Mouse (Mus musculus) kidney, postnatal 36 days (tissue): ENCODE measurements at regions not wholly inside any gene's neighbourhood (a gene's known extent, or its start where the extent isn't known, plus 50 kb on each side); places are given as distances from the start of the nearest gene placed in this dataset.

ENCODE experiments used
- DNase-seq, 2 experiments: peaks; one replicate each; pipeline ENCODE4 v3.0.0; 2021 to 2022; ENCODE audit warnings: mixed read lengths in 2 of 2

GRCm38 (mm10) chr3:99738093-99738803 is 147.0 kb upstream of the Spag17 start:
- DNase-seq, result no peak

- DNase-seq, result no peak
Measured at GRCm38 (mm10) chr3:99739654-99740053, 145.6 kb upstream of the Spag17 start.

GRCm38 (mm10) chr3:99741249-99742222 is 143.7 kb upstream of the Spag17 start:
- DNase-seq, result peak; percentile 3 to 13

GRCm38 (mm10) chr3:99749725-99750124 is 135.5 kb upstream of the Spag17 start:
- DNase-seq, result no peak

- no peak for DNase-seq
Measured at GRCm38 (mm10) chr3:99778526-99778925, 106.7 kb upstream of the Spag17 start.

GRCm38 (mm10) chr3:99785955-99786529 is 99.2 kb upstream of the Spag17 start:
- DNase-seq, result no peak

- DNase-seq, result peak; percentile 55 to 72
Measured at GRCm38 (mm10) chr3:99791316-99791715, 93.9 kb upstream of the Spag17 start.

GRCm38 (mm10) chr3:99793622-99794021 is 91.6 kb upstream of the Spag17 start:
- DNase-seq, result no peak

GRCm38 (mm10) chr3:99795835-99796234 is 89.4 kb upstream of the Spag17 start:
- DNase-seq, result no peak

- peak; percentile 31 to 42 for DNase-seq
Measured at GRCm38 (mm10) chr3:99797791-99798190, 87.4 kb upstream of the Spag17 start.

GRCm38 (mm10) chr3:99810532-99810931 is 74.7 kb upstream of the Spag17 start:
- no peak for DNase-seq

GRCm38 (mm10) chr3:99811276-99811675 is 73.9 kb upstream of the Spag17 start:
- peak in 1 of 2 experiments; percentile 10 for DNase-seq

- no peak for DNase-seq
Measured at GRCm38 (mm10) chr3:99812836-99813235, 72.4 kb upstream of the Spag17 start.

- no peak for DNase-seq
Measured at GRCm38 (mm10) chr3:99815115-99815514, 70.1 kb upstream of the Spag17 start.

- peak in 1 of 2 experiments; percentile 6 for DNase-seq
Measured at GRCm38 (mm10) chr3:99817965-99818364, 67.2 kb upstream of the Spag17 start.

- no peak for DNase-seq
Measured at GRCm38 (mm10) chr3:99822735-99823134, 62.5 kb upstream of the Spag17 start.

GRCm38 (mm10) chr3:99823256-99823655 is 62.0 kb upstream of the Spag17 start:
- no peak for DNase-seq
